Mouse (Mus musculus): ENCODE measurements around the gene Tnni3k. TPM values are rescaled to one million over a fixed set of nuclear protein-coding genes. Genes with fewer than 3 reads are reported as not detected.

Tnni3k gene
- polyA plus RNA-seq, 1 experiment: not detected

GRCm38 (mm10) chr3:154815606-154816005, 239.6 kb downstream of the Tnni3k start:
- Histone ChIP-seq H3K4me3 (ENCODE audit: control insufficient read depth, low read depth, low read length) (no peak overlapping the region), H3K27ac (ENCODE audit: control insufficient read depth, insufficient read depth, low read depth, low read length) (no peak overlapping the region), H3K36me3 (ENCODE audit: control insufficient read depth, insufficient read depth, low read length) (no peaks in the 10 kb centered on the region), H3K4me1 (ENCODE audit: control insufficient read depth, insufficient read depth, low read length) (peaks cover 2% of the 10 kb centered on the region; the same call in 1 of the 2 replicates), H3K27me3 (ENCODE audit: control insufficient read depth, insufficient read depth, low read length) (no peaks in the 10 kb centered on the region)
- TF ChIP-seq CTCF (IDR thresholded peaks at IDR 0.05; ENCODE audit: control insufficient read depth, insufficient read depth, insufficient replicate concordance, low read depth, low read length) (no peak), POLR2A (IDR thresholded peaks at IDR 0.05; ENCODE audit: control insufficient read depth, low read depth, low read length) (no peak)

GRCm38 (mm10) chr3:154812893-154813292, 242.3 kb downstream of the Tnni3k start:
- Histone ChIP-seq H3K27ac (ENCODE audit: control insufficient read depth, insufficient read depth, low read depth, low read length) (no peak overlapping the region), H3K36me3 (ENCODE audit: control insufficient read depth, insufficient read depth, low read length) (no peaks in the 10 kb centered on the region), H3K27me3 (ENCODE audit: control insufficient read depth, insufficient read depth, low read length) (no peaks in the 10 kb centered on the region), H3K4me1 (ENCODE audit: control insufficient read depth, insufficient read depth, low read length) (peaks cover 2% of the 10 kb centered on the region; the same call in 1 of the 2 replicates), H3K4me3 (ENCODE audit: control insufficient read depth, low read depth, low read length) (no peak overlapping the region)
- TF ChIP-seq POLR2A (IDR thresholded peaks at IDR 0.05; ENCODE audit: control insufficient read depth, low read depth, low read length) (no peak), CTCF (IDR thresholded peaks at IDR 0.05; ENCODE audit: control insufficient read depth, insufficient read depth, insufficient replicate concordance, low read depth, low read length) (no peak)

- no peaks in the 10 kb centered on the region for H3K27me3 ChIP-seq (ENCODE audit: control insufficient read depth, insufficient read depth, low read length)
- no peak overlapping the region for H3K27ac ChIP-seq (ENCODE audit: control insufficient read depth, insufficient read depth, low read depth, low read length)
- no peaks in the 10 kb centered on the region for H3K36me3 ChIP-seq (ENCODE audit: control insufficient read depth, insufficient read depth, low read length)
- H3K4me3 ChIP-seq (ENCODE audit: control insufficient read depth, low read depth, low read length): no peak overlapping the region
- H3K4me1 ChIP-seq (ENCODE audit: control insufficient read depth, insufficient read depth, low read length): no peaks in the 10 kb centered on the region
- TF ChIP-seq CTCF (IDR thresholded peaks at IDR 0.05; ENCODE audit: control insufficient read depth, insufficient read depth, insufficient replicate concordance, low read depth, low read length): no peak
- TF ChIP-seq POLR2A (IDR thresholded peaks at IDR 0.05; ENCODE audit: control insufficient read depth, low read depth, low read length): no peak
Measured at GRCm38 (mm10) chr3:154811833-154812232, 243.4 kb downstream of the Tnni3k start.

GRCm38 (mm10) chr3:154811281-154811680, 243.9 kb downstream of the Tnni3k start:
- H3K27ac ChIP-seq (ENCODE audit: control insufficient read depth, insufficient read depth, low read depth, low read length): no peak overlapping the region
- H3K4me1 ChIP-seq (ENCODE audit: control insufficient read depth, insufficient read depth, low read length): no peaks in the 10 kb centered on the region
- H3K36me3 ChIP-seq (ENCODE audit: control insufficient read depth, insufficient read depth, low read length): no peaks in the 10 kb centered on the region
- H3K27me3 ChIP-seq (ENCODE audit: control insufficient read depth, insufficient read depth, low read length): no peaks in the 10 kb centered on the region
- no peak for TF ChIP-seq CTCF (IDR thresholded peaks at IDR 0.05; ENCODE audit: control insufficient read depth, insufficient read depth, insufficient replicate concordance, low read depth, low read length)
- TF ChIP-seq POLR2A (IDR thresholded peaks at IDR 0.05; ENCODE audit: control insufficient read depth, low read depth, low read length): no peak
- H3K4me3 ChIP-seq (ENCODE audit: control insufficient read depth, low read depth, low read length): no peak overlapping the region

GRCm38 (mm10) chr3:154810273-154810870, 244.8 kb downstream of the Tnni3k start:
- Histone ChIP-seq H3K4me1 (ENCODE audit: control insufficient read depth, insufficient read depth, low read length) (no peaks in the 10 kb centered on the region), H3K27me3 (ENCODE audit: control insufficient read depth, insufficient read depth, low read length) (no peaks in the 10 kb centered on the region), H3K4me3 (ENCODE audit: control insufficient read depth, low read depth, low read length) (no peak overlapping the region), H3K36me3 (ENCODE audit: control insufficient read depth, insufficient read depth, low read length) (no peaks in the 10 kb centered on the region), H3K27ac (ENCODE audit: control insufficient read depth, insufficient read depth, low read depth, low read length) (no peak overlapping the region)
- TF ChIP-seq POLR2A (IDR thresholded peaks at IDR 0.05; ENCODE audit: control insufficient read depth, low read depth, low read length) (no peak), CTCF (IDR thresholded peaks at IDR 0.05; ENCODE audit: control insufficient read depth, insufficient read depth, insufficient replicate concordance, low read depth, low read length) (no peak)

GRCm38 (mm10) chr3:154806626-154807025, 248.6 kb downstream of the Tnni3k start:
- no peaks in the 10 kb centered on the region for H3K4me1 ChIP-seq (ENCODE audit: control insufficient read depth, insufficient read depth, low read length)
- H3K36me3 ChIP-seq (ENCODE audit: control insufficient read depth, insufficient read depth, low read length): no peaks in the 10 kb centered on the region
- no peak overlapping the region for H3K4me3 ChIP-seq (ENCODE audit: control insufficient read depth, low read depth, low read length)
- no peaks in the 10 kb centered on the region for H3K27me3 ChIP-seq (ENCODE audit: control insufficient read depth, insufficient read depth, low read length)
- no peak overlapping the region for H3K27ac ChIP-seq (ENCODE audit: control insufficient read depth, insufficient read depth, low read depth, low read length)
- no peak for TF ChIP-seq POLR2A (IDR thresholded peaks at IDR 0.05; ENCODE audit: control insufficient read depth, low read depth, low read length)
- TF ChIP-seq CTCF (IDR thresholded peaks at IDR 0.05; ENCODE audit: control insufficient read depth, insufficient read depth, insufficient replicate concordance, low read depth, low read length): no peak

- no peak overlapping the region for H3K4me3 ChIP-seq (ENCODE audit: control insufficient read depth, low read depth, low read length)
- no peaks in the 10 kb centered on the region for H3K36me3 ChIP-seq (ENCODE audit: control insufficient read depth, insufficient read depth, low read length)
- H3K4me1 ChIP-seq (ENCODE audit: control insufficient read depth, insufficient read depth, low read length): no peaks in the 10 kb centered on the region
- TF ChIP-seq CTCF (IDR thresholded peaks at IDR 0.05; ENCODE audit: control insufficient read depth, insufficient read depth, insufficient replicate concordance, low read depth, low read length): no peak
- TF ChIP-seq POLR2A (IDR thresholded peaks at IDR 0.05; ENCODE audit: control insufficient read depth, low read depth, low read length): no peak
- H3K27ac ChIP-seq (ENCODE audit: control insufficient read depth, insufficient read depth, low read depth, low read length): no peak overlapping the region
- H3K27me3 ChIP-seq (ENCODE audit: control insufficient read depth, insufficient read depth, low read length): no peaks in the 10 kb centered on the region
Measured at GRCm38 (mm10) chr3:154800888-154801429, 254.2 kb downstream of the Tnni3k start.
